Mouse (Mus musculus): ENCODE results near the gene Nudt11. TPM values are rescaled to one million over a fixed set of nuclear protein-coding genes. Genes with fewer than 3 reads are reported as not detected.
"Not testable (repeated sequence)": the region's sequence is repeated elsewhere in the genome, so short reads cannot be mapped to it uniquely, and the experiment has no call there.

The Nudt11 gene
- polyA plus RNA-seq (2017; shearing (Covaris generic)) = not detected

DNA sequence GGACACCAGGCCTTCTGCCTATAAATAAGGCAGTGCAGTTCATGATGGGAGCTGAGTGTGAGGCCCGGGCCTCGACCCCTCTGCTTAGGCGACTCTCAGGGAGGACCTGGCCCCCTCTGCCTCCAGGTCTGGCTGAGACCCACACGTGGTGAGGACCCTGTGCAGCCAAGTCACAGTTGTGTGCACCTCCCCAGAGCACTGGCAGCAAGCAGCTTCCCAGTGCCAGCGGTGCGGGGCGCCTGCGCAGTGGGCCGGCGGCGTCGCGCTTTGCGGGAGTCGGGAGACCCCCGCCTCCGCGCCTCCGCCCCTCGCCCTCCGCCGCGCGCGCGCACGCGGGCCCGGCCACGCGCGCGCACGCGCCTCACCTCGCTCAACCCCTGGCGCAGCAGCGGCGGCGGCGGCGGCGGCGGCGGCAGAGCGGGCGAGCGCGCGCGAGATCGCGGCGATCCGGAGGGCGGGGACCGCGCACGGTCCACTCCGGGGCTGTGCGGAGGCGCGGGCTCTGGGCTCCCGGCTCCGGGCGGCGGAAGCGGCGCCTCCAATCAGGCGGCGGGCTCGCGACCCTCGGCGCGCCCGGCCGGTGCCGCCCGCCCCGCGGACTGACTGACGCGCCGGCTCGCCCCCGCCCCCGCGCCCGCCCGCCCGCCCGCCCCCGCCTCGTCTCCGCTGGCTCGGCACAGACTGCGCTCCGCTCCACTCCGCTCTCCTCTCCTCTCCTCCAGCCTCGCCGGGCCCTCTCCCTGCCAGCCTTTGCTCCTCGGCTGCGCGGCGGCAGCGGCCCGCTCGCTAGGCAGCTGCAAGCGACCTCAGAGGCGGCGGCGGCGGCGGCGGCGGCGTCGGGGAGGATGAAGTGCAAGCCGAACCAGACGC lies at the start of gene Nudt11:
Gene Nudt11, plus strand, starts transcription at position 388 of the 870 bp plus-strand sequence.
- not testable (repeated sequence) for ATAC-seq

DNA sequence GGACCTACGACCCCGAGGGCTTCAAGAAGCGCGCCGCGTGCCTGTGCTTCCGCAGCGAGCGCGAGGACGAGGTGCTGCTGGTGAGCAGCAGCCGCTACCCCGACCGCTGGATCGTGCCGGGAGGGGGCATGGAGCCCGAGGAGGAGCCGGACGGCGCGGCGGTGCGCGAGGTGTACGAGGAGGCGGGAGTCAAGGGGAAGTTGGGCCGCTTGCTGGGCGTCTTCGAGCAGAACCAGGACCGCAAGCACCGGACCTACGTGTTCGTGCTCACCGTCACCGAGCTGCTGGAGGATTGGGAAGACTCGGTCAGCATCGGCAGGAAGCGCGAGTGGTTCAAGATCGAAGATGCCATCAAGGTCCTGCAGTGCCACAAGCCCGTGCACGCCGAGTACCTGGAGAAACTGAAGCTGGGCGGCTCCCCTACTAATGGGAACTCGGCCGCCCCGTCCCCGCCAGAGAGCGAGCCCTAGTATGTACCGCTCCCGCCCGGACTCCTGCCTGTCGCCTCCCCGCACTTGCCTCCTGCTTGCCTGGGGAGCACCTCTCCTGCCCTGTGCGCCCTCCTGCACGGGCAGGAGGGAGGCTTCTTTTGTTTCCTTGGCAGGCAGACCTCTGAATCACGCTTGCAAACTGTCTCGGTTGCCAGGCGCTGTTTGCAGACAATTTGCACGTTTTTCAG lies 822 bp downstream of the Nudt11 start:
- not testable (repeated sequence) for ATAC-seq

DNA sequence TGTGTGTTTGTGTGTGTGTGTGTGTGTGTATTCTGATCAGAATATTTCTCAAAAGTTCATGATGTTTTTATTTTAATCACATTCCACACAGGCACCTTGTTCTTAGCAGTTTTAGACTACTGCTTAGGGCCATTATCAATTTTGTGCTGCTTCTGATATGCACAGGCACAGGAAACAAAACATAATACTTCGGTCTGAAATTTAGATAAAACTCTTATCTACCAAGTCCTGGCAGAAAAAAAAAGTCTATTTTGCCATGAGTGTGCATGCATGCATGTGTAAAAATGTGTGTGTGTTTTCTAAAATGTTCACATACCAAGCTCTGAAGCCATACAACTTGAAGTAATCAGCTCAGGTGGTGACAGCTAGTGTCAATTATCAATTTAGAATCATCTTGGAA lies 14.3 kb downstream of the Nudt11 start:
- ATAC-seq = no peak

DNA sequence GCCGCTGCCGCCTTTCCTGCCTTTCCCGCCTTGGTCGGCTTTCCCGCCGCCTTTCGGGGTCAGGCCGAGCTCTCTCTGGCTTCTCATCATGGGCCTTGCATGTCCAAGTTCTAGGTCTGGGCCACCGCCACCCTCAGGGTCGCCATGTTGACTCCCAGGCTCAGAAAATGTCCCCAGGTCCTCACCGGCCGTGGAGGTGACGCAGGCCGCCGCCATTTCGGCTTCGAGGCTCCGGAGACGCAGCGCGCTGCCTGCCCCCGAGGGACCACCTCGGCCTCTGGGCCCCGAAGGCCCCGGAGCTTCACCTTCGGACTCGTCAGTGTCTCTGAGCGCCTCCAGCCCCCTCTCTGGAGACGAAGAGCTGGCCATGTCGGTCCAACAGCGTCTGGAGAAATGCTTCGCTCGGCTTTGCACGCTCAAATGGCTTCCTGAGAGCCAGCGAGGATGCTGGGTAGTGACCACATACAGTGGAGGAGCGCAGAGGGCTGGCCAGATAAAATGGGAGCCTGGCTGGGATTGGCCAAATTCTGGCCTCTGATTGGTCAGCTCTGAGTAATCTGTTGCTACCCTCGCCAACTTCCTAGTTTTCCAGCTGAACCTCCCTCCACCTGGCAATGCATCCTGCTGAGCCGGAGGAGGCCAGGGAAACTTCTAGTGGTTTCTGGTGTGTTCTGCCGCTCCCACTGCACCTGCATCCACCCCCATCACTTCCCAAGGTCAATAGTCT lies 35.9 kb downstream of the Nudt11 start, which contains the start of gene AU022751:
Gene AU022751, minus strand, starts transcription at position 466 of the 727 bp plus-strand sequence.
- ATAC-seq = no peak

DNA sequence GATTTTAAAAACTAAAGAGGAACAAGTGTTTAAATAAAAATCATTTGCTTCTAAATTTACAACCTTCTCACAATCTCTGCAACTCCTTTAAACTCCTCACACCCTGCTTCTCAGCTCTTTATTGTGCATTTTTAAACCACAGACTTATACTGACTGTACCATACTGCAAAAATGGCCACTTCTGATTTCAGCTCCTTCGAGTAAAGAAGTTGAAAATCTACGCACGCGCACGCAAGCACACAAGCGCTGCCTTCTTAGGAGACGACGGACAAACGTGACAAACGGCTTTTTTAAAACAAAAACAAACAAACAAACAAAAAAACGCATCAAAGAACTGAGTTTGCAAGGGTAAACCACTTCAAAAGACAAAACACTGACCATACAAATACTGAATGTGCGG lies 44.3 kb downstream of the Nudt11 start:
- no peak for ATAC-seq

DNA sequence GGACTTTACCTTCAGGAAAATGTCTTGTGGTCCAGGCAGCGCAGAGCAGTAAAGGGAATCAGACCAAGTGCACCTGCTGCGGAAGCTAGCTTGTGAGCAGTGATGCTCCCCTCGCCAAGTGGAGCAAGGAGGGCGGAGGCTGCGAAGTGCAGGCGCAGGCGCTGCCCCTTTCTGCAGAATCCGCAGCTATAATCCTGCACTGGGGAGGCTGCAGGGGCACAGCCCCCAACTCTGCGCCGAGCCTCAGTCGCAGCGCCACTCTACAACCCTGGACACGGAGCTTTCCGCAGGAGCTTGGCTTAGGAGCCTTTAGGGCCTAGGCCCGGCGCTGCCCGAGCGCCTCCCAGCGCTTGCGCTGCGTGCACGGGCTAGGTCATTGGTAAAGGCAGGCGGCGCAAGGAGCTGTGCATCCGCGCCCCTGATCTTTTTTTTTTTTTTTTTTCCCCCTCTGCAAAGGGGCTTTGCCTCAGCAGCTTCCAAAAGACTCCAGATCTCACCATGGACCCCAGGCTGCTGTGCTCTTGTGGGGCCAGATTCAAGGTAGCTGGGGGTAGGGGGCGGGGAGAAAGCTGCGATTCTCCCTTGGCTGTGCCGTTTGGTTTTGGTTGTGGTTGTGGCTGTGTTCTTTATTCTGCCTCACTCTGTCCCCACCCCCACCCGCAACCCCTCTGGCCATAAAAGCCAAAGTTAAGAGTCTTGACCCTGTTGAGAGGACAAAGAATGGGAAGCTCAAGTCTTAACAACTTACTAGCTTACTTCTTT lies 44.9 kb downstream of the Nudt11 start:
- ATAC-seq = no peak

Other genes starting within 250 kb of the Nudt11 start
- not detected for gene AU022751, start 36.0 kb downstream of the Nudt11 start, polyA plus RNA-seq (2017; shearing (Covaris generic))
- not detected for gene Nudt10, start 125.6 kb downstream of the Nudt11 start, polyA plus RNA-seq (2017; shearing (Covaris generic))

Measured in activated CD4-positive, CD25-positive, alpha-beta regulatory T cell, adult 4 months (primary cell).